Mouse (Mus musculus): Measurements from ENCODE around the gene Gabpb1. TPM values are rescaled to one million over a fixed set of nuclear protein-coding genes. Genes with fewer than 3 reads are reported as not detected.

The Gabpb1 gene
- 10 to 100 TPM; 25.7 to 30.0 TPM for total RNA-seq (2021)

DNA sequence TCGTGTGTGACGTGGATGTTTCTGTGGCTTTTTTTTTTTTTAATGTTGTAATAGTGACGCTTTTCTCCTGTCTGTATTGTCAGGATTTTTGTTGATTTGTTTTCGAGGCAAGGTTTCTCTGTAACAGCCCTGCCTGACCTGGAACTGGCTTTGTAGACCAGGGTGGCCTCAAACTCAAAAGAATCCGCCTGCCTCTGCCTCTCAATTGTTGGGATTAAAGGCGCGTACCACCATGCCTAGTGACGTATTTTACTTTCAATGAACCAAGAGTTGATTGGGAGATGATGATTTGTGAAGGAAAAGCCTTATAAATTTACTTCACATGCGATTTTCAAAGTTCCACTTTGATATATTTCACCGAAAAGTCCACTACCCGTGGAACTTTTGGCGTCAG, at the start of gene Gabpb1:
Gabpb1 (minus strand) TSS at position 216 of the 394 bp plus-strand sequence.
- DNase-seq: peak; percentile 13

DNA sequence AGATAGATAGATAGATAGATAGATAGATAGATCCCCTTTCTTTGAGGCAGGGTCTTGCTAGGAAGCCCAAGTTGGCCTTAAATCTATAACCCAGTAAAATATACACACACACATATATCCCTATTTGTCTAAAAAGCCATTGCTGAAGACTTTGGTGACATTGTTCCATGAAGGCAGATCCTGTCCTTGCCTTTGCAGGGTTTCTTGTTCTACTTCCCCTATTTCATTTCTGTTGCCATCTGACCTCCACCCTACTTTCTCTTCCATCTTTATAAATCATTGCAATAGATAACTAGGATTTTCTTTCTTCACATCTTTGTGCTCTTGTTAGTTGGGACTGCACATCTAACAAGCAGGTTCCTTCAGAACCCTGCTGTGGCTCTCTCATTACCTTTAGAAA, 36.8 kb upstream of the Gabpb1 start:
- DNase-seq: no peak

DNA sequence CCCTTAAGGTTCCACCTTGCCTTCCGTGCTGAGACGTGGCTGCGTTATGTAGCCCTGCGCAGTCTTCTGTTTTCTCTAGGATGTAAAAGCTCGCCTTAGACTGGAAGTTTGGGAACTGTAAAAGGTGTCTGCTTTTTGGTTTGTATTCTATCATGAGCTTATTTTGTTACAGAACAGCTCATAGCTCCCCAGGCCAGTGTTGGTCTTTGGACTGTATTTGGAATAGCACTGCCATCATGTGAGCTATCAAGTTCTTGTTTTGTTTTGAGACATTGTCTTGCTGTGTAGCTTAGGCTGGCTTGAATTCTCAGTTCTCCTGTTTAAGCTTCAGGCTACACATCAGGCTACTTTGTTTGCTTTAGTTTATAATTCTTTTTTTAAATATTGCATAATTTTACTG, 36.4 kb upstream of the Gabpb1 start:
- DNase-seq: no peak

DNA sequence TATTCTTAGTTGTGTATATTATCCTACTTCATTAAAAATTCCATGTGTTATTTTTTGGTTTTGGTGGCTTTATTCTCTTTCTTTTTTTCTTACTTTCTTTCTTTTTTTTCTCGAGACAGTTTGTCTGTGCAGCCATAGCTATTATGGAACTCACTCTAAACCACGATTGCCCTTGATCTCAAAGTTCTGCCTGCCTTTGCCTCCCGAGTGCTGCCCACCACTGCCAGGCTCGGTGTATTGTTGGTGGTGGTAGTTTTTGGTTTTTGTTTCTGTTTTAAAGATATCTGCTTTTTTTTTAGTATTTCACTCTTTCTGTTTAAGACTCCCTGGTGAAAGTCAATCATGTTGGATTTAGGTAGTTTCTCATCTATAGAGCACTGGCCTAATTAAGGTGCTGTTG, 32.2 kb upstream of the Gabpb1 start:
- DNase-seq: no peak

DNA sequence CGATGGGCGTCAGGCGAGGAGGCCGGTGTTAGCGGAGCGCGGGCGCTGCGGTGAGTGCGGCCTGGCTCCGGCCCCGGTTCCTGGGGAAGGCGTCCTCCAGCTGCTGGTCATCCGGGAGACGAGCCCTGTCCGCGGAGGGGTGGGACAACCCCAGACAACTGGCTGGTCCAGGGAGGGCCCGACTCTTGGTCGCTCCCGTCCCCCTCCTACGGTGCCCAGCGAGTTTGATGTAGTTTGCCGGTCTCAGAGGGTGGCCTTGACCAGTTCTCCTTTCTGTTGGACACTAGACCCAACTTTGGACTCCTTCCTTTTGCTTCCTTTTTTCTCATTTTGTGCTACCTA, 31.3 kb upstream of the Gabpb1 start:
- DNase-seq: no peak

DNA sequence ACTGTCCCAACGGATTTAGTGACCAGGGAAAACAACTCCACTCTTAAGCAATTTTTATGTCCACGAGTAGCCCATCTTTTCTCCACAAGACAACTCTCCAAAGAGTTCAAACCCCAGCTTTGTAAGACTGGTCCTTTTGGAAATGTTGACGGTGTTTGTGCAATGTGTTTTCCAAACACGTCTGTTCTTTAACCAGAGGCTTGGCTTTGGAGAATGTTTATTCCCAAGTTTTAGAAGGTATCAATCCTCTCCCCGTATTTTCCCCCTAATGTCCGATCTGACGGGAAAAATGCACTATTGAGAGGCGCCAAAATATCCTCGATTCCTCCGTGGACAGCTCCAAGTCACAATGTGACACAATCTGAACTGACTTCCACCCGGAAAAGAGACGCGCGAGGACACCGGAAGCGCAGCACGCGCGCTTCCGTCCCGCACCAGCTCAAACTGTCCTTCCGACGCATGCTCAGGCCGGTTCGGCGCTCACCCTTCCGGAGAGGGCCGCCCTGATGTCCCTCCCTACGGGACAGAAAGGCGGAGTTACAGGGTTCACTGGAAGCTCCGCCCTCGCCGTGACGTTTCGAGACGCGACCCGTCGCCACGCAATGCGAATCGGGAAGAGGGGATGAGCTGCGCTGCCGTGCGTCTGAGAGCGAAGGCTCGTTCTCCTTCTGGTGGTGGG, 30.8 kb upstream of the Gabpb1 start, which contains the start of gene Usp8:
Usp8 (plus strand) TSS at position 570 of the 679 bp plus-strand sequence.
- DNase-seq: peak; percentile 98

DNA sequence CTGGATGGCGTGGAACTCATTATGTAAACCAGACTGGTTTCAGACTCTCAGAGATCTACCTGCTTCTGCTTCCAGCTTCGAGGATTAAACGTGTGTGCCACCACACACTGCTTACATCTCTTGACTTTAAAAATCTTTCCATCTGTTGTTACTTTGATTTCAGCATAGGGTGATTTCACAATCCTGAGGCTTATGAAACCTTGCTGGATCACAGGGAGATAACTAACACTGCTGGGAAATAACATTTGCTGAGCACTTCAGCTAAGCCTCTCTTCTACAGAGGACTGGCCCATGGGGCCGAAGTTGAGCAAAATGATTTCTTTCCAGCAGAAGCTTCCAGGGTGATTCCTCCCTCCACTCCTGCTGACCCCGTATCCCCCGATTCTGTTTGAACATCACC, 19.1 kb upstream of the Gabpb1 start:
- no peak for DNase-seq

DNA sequence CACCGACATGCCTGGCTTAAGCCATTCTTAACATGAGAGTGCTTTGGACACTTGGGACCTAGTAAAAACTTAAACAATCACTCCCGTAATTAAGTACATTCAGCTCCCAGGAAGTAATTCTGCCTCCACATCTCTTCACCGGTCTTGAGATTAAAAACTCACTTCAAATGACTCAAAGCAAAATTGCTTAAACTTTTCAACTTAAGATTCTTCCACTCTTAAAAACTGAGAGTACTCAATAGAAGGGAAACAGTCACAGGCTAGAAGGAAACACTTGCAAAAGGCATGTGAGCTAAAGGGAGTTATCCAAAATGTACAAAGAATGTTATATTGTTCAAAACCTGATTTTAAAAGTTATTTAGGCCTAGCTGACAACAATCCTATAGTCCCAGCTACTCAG, 15.2 kb upstream of the Gabpb1 start:
- DNase-seq: no peak

DNA sequence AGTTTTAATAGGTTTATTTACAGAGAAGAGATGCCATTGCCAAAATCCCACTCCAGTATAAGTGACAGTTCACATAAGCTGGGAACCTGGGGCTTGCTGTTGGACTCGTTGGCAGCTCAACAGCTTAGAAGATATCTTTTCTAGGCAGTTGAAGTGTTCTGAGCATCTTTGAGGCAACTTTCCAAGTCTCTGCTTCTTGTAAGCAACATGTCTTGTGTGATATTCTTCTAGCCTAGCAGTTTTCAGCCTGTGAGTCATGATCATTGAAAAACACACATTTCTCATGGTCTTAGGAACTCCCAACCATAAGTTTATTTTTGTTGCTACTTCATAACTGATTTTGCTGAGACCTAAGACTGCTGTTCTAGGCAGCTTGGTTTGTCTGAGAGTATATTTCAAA, 6.8 kb upstream of the Gabpb1 start:
- no peak for DNase-seq

DNA sequence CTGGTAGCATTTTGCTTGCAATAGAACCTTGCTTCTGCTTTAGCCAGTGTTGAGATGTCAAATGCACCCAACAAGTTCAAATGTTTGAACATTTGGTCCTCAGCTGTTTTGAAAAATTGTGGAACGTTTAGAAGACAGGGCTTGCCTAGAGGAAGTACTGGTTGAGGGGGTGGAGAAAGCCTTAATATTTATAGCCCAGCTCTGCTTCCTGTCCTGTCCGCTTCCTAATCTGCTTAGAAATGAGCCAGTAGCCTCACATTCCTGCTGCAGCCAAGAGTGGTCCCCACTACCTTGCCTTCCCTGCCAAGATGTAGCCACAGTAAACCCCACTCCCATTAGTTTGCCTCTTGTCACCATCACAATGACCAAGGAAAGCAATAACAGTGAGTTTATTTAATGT, 6.2 kb upstream of the Gabpb1 start:
- no peak for DNase-seq

DNA sequence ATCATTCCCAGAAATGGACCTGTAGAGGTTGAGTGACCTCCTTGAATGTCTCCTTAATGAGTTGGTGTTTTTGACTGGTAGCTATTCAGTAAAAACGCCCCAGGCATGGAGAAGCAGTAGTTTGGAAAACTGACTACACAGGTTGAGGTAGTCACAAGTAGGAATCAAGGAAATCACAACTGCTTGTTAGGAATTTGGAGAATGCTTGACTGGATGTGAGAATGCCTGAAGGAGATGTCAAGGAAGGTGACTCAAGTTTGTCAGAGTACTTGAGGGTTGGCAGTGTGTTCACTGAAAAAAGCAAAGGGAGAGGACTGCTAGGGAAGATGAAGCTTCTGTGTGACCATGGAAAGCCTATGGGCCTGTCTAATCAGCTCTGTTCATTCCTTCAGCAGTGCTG, 1.2 kb upstream of the Gabpb1 start:
- no peak for DNase-seq

DNA sequence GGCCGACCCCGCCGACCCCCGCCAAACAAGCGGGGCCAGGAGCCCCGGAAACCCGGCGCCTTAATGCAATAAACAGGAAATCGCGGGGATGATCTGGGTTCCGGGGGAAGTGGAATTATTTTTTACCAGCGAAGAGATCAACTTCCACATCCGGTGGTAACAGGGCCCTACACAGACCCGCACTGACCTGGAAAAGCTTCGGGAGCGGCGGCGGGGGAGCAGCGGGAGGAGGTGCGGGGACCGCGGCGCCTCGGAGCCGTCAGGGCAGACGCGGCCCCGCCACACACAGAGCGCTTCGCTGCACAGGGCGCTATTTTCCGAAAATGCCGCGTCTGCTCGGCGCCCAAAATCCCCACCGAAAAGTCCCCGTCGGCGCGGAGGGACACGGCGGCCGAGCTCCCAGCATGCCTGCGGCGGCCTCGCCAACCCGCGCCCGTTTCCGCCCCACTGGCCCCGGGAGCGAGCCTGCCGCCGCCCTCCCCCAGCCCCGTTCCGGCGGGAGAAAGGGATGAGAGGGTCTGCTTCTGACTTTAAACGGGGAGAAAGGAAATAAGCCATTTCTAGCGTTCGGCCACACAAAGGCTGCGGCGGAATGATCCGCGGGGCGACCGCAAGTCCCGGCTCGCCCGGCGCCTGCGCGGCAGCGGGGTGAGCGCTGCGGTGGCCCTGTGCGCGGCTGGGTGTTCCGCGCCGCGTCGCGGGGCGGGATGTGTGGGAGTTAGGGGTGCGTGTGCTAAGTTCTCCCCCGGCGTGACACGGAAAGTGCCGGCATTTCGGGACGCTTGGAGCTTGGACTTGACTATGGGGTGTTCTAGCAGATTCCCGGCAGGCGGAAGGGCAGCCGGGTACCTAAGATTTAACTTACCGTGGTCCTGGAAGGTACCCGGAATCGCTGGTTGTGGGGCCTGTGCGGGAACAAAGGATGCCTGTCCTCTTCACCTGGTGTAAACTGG, 692 bp downstream of the Gabpb1 start:
- DNase-seq: peak; percentile 88

DNA sequence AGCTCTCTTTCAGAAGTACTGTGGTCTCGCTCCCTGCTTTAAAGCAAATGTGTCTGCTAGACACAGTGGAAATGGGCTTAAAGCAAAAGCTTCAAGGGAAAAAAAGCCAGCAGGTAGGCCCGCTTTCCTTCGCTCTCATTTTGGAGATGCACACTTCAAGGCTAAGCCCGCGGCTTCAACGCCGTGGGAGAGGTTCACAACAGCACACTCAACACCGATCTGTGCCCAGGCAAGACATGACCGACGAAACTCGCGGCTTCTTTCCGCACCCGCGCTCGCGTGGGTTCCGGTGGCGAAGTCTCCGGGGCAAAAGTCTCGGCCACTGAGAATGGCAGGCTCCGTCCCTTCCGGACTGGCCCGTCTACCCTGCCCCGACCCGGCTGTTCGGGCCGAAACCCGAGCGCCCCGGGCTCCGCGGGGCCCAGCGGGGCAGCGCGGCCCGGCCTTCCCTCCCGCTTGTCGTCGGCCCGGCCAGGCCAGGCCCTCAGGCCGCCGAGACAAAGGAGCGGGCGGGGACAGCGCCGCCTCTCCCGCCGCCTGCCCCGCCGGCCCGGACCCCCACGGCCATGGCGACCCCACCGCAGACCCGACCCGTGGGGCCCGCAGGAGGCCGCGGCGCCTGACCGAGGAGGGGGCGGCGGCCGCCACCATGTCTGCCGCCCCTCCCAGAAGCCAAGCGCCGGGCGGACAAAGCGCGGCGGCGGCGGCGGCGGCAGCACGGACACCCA, 1.5 kb downstream of the Gabpb1 start:
- DNase-seq: peak; percentile 64

DNA sequence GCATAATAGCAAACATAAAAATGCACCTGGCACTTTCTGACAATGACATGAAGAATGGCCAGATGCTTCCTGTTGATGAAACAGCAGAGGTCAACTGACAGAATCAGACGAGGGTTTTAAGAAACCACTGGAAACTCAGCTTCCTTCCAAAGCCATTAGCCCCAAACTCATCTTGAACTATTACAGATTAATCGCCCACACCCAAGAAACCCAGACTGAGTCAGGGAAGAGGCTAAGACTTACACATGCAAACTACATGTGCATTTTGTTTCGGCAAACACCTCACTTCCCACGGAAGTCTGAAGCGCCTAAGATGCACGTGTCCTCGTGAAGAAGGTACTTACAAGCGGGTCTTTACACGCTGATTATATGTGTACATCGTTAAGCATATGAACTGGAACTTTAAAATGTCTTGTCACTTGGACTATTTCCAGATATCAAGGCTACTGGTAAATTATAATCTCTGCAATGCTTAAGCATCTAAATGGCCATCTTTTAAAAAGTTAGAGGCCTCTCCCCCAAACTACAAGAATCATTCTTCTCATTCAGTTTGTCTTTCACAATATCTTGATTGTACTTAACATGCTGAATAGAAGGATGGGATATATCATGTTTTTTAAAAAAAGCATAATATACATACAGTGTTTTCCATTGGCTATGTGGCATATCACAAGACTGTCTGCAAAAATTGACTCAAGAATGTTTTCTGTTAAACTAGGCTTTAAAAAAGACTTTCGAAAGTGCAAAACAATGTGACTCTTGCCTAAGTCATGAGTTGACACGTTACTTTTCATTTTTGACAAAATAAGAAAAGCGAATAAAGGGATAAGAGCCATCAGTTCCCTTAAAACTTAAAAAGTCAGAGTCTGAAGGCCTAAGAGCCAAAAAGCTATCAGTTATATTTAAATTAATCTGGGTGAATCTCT, 2.6 kb downstream of the Gabpb1 start:
- DNase-seq: no peak

DNA sequence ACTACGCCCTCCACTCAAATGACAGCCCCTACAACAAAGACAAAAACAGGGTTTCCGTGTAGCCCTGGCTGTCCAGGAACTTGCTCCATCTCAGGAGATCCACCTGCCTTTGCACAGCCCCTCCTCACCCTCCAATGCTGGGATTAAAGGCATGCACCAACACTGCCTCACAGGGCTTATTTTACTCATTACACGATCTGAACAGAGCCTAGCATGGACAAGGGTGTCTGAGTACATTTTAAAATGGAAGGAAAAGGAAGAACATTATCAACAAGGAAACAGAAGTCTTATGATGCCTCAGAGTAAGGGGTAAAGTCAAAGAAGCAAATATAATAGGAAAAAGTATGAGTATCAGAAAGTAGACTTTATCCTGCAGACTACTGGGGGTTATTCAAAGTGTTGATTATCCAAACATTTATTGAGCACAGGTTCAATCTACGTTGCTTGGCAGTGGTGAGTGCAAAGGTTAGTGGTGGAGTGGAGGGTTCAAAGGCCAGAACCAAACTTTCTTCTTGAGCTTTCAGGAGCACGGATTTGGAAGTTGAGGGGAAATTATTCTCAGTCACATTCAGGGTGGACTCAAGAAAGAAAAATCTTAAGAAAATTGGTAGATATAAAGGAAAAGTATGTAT, 7.4 kb downstream of the Gabpb1 start:
- DNase-seq: no peak

DNA sequence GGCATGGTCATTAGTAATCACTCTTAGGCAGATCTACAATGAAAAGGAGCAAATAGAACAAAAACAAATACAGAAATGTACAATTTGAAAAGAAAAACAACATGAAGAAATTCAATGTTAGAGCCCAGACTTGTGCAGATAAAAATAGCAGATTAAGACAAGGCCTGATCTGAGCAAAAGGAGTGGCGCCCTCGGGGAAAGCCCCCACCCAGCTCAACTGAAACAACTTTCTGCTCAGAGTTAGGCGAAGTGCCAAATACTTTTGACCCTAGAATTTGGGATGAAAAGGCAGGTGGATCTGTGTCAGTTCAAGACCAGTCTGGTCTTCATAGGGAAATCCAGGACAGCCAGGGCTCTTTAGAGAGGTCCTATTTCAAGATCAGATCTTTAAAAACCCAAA, 10.2 kb downstream of the Gabpb1 start:
- DNase-seq: no peak

DNA sequence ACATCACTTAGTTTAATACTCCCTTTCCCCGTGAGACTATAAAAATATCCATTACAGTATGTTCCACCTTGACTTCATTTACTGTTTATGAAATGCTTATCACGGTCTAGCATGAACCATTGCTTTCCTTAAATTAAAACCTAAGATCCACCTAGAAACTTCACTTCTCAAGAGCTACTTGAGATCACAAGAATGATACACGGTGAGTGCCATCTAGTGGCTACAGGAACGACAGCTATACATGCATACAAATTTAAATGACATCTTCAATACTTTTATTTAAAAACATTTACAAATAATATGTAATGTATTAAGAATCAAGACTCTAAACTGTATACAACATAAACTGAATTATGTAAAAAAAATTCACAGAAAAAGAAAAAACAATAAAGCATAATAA, 12.7 kb downstream of the Gabpb1 start:
- no peak for DNase-seq

DNA sequence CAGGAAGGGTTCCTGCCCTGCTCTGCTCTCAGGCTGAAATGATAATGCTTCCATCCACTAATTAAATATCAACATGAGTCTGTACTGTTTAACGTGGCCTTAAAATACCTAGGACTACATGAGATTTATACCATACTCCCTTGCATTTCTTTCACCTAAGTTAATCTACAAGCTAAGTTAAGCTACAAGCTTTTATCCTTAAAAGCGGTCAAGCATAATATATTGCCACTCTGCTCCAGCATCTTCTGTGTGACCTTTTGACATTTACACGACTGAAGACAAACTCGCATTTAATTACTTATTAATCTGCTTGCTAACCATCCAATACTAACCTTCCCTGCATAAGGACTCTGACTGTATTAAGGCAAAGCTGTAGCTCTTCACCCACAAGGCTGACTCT, 23.2 kb downstream of the Gabpb1 start:
- no peak for DNase-seq

DNA sequence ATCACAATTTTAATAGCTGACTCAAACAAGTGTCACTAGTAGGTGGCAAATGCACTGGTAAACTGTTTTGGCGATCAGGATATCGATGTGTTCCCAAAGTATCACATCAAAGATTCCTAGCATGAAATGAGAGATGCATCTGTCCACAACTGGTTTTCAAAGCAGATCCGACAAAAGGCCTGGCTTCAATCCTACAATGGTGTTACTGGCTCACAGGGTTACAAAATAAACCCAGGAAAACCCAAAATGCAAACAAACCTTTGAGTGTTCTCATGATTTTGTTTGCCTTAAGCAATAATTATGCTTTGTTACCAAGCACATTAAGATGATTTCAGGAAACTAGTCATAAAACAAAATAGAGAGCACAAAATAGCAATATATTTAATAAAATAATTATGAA, 28.4 kb downstream of the Gabpb1 start:
- DNase-seq: no peak

DNA sequence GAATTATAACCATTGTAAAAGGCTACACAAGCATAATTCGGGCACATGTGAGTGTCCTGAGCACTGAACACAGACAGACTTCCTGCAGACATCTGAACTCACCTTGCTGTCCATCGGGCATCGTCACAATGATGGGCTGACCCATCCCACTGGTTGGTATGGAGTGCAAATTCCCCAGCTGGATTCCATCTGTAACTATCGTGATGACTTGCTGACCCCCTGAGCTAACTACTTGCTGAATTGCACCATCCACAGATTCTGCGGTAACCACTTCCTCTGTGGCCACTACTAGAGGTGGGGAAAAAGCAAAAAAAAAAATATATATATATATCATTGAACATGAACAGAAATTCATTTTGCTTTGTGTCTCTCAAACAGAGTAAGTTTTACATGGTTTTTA, 29.7 kb downstream of the Gabpb1 start:
- DNase-seq: no peak

DNA sequence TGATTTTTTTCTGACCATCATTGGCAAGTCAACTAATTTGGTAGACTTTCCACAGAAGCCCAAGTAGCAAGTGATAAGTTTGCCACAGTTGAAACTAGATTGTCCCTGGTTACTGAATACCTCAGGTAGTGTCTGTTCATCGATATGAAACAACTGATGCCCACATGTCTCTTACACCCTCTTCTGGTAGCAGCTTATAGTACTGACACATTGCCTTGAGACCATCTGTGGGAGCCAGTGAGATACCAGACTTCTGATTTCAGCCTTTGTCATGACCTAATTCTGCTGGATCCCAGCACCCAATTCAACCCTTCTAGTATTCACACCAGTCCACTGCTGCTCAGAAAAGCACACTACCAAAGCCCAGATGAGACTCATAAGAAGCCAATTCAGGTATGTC, 31.4 kb downstream of the Gabpb1 start:
- no peak for DNase-seq

DNA sequence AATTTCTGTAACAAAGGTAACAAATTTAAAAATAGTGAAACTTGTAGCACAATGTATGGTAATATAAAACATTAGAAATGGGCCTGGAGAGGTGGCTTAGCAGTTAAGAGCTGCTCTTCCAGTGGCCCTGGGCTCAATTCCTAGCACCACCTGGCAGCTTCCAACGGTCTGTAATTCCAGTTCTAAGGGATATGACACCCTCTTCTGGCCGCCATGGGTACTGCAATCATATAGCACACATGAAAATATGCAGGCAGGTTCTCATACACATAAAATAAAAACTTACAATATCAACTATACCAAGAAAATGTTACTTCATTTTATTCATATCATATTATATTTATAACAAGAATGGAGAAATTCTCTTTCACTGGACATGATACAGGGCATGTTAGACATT, 35.8 kb downstream of the Gabpb1 start:
- no peak for DNase-seq

Measured in heart, postnatal 4 days (tissue).